Mouse (Mus musculus) kidney, embryonic 14.5 days (tissue): ENCODE measurements around the gene 2610042L04Rik. TPM values are rescaled to one million over a fixed set of nuclear protein-coding genes. Genes with fewer than 3 reads are reported as not detected.
"Not testable (repeated sequence)": the region's sequence is repeated elsewhere in the genome, so short reads cannot be mapped to it uniquely, and the experiment has no call there.

Experiments used
- ATAC-seq: fragments of 200-750 bp; cut with Nextera tagmentation; 2 replicates; pipeline ENCODE4 v1.8.0; 2017; ENCODE audit warnings: moderate number of reproducible peaks, mild to moderate bottlenecking, moderate TSS enrichment, moderate library complexity; ENCODE audit not compliant: low FRiP score, low TSS enrichment
- H3K27ac ChIP-seq: fragments of 300-500 bp; sonication (generic); 2 replicates; pipeline ENCODE4 v1.5.1; 2014; ENCODE audit warnings: low read depth, mild to moderate bottlenecking, low read length, moderate library complexity, mixed read lengths
- H3K27me3 ChIP-seq: fragments of 300-500 bp; sonication (generic); 2 replicates; pipeline ENCODE4 v1.6.1; 2014; ENCODE audit warnings: mild to moderate bottlenecking, low read length; ENCODE audit not compliant: control insufficient read depth, insufficient read depth
- H3K36me3 ChIP-seq: fragments of 300-500 bp; sonication (generic); 2 replicates; pipeline ENCODE4 v1.6.1; 2014; ENCODE audit warnings: low read length, mixed read lengths; ENCODE audit not compliant: control insufficient read depth, insufficient read depth
- H3K4me1 ChIP-seq: fragments of 300-500 bp; sonication (generic); 2 replicates; pipeline ENCODE4 v1.6.1; 2014; ENCODE audit warnings: low read length, mixed read lengths; ENCODE audit not compliant: control insufficient read depth, insufficient read depth
- H3K4me2 ChIP-seq: fragments of 300-500 bp; sonication (generic); replicated peaks from 2 replicates; pipeline ENCODE4 v1.6.1; 2014; ENCODE audit warnings: low read depth, mild to moderate bottlenecking, low read length
- H3K4me3 ChIP-seq: fragments of 300-500 bp; sonication (generic); 2 replicates; pipeline ENCODE4 v1.5.1; 2014; ENCODE audit warnings: mild to moderate bottlenecking, low read length
- H3K9ac ChIP-seq: fragments of 300-500 bp; sonication (generic); 2 replicates; pipeline ENCODE4 v1.6.1; 2014; ENCODE audit warnings: low read depth, mild to moderate bottlenecking, low read length, moderate library complexity
- H3K9me3 ChIP-seq: fragments of 300-500 bp; sonication (generic); 2 replicates; pipeline ENCODE4 v1.6.1; 2016; ENCODE audit warnings: low read length; ENCODE audit not compliant: control insufficient read depth
- WGBS: fragments of 180-500 bp; shearing (Covaris S2); extraction: QIAGEN DNeasy Blood & Tissue Kit; methylation state at CpG from one replicate; pipeline ENCODE4 v1.1.7; 2014; 5-methylcytosine and 5-hydroxymethylcytosine counted together
- polyA plus RNA-seq: library from polyadenylated mRNA; unstranded; fragments of >200 nt; fragmentation: Nextera tagmentation; extraction: Ambion mirVana; gene quantifications from 2 replicates; pipeline ENCODE4 v1.2.1, GENCODE M21; 2014

2610042L04Rik gene
- polyA plus RNA-seq, result 0.14 TPM in 1 of 2 replicates, not detected in the other

DNA sequence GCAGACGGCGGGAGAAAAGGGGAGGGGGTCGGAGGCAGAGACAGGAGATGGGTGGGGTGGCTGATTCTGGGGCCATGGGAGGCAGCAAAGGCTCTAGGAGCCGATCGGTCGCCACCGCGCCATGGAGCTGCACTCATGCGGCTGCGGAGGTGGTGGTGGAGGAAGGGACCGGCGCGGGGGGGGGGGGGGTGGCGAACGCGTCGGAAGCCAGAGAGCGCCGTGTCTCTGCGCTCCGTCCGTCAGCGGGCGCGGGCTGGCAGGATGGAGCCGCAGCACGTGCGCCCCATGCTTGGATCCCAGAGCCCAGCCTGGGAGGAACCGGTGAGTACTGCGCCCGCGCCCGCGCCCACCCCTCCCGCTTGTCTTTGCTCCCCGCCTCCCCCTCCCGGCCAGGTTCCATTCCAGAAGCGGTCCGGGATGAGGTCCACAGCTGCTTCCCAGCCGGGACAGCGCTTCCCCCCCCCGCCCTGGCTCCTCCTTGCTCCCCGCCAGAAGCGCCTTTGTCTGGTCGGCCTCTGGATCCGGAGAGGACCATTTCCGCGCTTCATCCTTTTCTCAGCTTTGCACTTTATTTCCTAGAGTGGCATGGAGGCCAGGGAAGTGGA lies at the start of gene 2610042L04Rik:
TSS of gene 2610042L04Rik (plus strand) at position 288 of the 605 bp plus-strand sequence.
- not testable (repeated sequence) for H3K27me3 ChIP-seq, H3K27ac ChIP-seq, H3K4me1 ChIP-seq, H3K9ac ChIP-seq, H3K9me3 ChIP-seq, ATAC-seq, H3K36me3 ChIP-seq
- Histone ChIP-seq H3K4me3 (peak within 1 kb of the TSS; percentile 32), H3K4me2 (peak within 1 kb of the TSS; percentile 55)
- under 1% methylated on average over 26 of the region's 48 CpGs for WGBS

DNA sequence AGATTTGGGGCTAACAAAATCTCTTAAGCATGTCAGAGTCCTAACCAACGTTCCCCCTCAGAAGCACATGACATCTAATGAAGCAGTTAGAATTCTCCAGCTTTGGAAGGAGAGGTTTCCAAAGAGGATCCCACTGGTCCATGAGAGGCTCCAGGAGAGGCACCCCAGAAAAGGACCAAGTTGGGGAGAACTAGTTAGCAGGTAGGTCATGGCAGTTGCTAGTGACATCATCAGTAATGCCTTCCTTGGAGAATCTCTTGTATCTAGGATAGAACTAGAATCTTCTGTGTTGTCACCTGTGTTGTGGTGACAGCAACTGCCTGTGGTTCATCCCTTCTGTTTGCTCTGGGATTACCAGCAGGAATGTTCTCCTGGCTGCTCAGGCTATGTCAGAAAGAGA lies 17.6 kb upstream of the 2610042L04Rik start, which contains the start of gene Gm3149:
TSS of gene Gm3149 (plus strand) at position 301 of the 400 bp plus-strand sequence.
- not testable (repeated sequence) for H3K36me3 ChIP-seq, H3K9ac ChIP-seq, H3K4me2 ChIP-seq, H3K4me3 ChIP-seq, H3K4me1 ChIP-seq, H3K27me3 ChIP-seq, H3K9me3 ChIP-seq, H3K27ac ChIP-seq, ATAC-seq
- no CpG with 5 or more reads among the region's 1 CpGs for WGBS

DNA sequence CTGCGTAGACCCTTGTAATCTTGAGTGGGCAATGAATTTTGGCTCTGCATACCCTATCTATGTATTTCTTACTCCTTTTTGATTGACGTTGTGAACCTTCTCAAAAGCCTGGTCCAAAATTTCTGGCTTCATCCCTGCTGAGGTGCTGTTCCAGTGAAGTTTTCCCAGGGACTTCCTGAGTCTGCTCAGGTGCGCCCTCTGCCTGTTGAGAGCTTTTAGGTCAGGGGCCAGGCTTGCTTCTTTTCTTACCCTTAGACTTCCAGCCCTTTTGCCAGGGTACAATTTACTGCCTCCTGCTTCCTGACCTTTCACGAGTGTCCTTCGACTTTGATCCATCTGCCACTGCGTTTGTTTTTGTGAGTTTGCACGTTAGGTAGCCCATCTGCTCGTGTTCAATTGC lies 943 bp downstream of the 2610042L04Rik start:
- H3K27me3 ChIP-seq, ATAC-seq, H3K9me3 ChIP-seq, H3K36me3 ChIP-seq, H3K4me1 ChIP-seq, H3K4me2 ChIP-seq, H3K4me3 ChIP-seq, H3K27ac ChIP-seq, H3K9ac ChIP-seq: not testable (repeated sequence)
- WGBS, result under 1% methylated on average over 7 of the region's 8 CpGs

DNA sequence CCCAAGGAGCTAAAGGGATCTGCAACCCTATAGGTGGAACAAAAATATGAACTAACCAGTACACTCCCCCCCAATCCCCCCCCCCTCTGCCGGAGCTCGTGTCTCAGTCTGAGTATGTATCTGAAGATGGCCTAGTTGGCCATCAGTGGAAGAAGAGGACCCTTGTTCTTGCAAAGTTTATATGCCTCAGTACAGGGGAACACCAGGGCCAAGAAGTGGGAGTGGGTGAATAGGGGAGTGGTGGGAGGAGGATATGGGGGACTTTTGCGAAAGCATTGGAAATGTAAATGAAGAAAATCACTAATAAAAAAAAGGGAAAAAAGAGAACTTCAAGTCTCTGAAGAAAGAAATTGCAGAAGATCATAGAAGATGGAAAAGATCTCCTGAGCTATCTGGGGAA lies 34.4 kb downstream of the 2610042L04Rik start:
- H3K4me3 ChIP-seq, H3K4me1 ChIP-seq, H3K27ac ChIP-seq, ATAC-seq, H3K9ac ChIP-seq, H3K4me2 ChIP-seq, H3K9me3 ChIP-seq, H3K27me3 ChIP-seq, H3K36me3 ChIP-seq: not testable (repeated sequence)
- WGBS, result 91% methylated on average over 3 of the region's 3 CpGs

DNA sequence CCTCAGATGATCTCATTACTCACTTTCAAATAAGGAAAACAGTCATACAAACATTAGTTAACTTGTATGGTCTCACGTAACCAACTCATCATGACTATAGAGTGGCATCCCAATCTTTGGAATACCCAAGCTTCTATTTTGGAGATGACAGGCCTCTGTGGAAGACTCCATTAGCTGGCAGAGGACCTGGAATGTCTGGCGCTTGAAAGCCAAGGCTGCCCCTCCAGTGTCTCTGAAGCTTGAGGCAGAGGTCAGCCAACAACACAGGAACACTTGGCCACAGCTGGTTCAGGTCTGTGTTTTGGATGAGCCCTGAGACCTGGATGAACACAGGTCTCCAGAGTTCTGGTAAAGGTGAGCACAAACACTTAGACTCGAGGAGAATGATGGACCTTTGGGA lies 35.1 kb downstream of the 2610042L04Rik start:
- WGBS, result 76% methylated on average over 3 of the region's 3 CpGs
- H3K9ac ChIP-seq, H3K4me1 ChIP-seq, H3K9me3 ChIP-seq, H3K4me3 ChIP-seq, H3K27ac ChIP-seq, H3K27me3 ChIP-seq, H3K36me3 ChIP-seq, ATAC-seq, H3K4me2 ChIP-seq: not testable (repeated sequence)

- not testable (repeated sequence) for ATAC-seq, H3K36me3 ChIP-seq, H3K4me3 ChIP-seq, H3K4me2 ChIP-seq, H3K4me1 ChIP-seq, H3K9me3 ChIP-seq, H3K9ac ChIP-seq, H3K27ac ChIP-seq, H3K27me3 ChIP-seq
Measured at GRCm38 (mm10) chr14:4377871-4378270, 43.3 kb downstream of the 2610042L04Rik start.

GRCm38 (mm10) chr14:4385606-4386005 lies 51.0 kb downstream of the 2610042L04Rik start:
- H3K4me1 ChIP-seq, H3K9me3 ChIP-seq, H3K36me3 ChIP-seq, H3K4me3 ChIP-seq, H3K9ac ChIP-seq, H3K4me2 ChIP-seq, H3K27me3 ChIP-seq, H3K27ac ChIP-seq, ATAC-seq: not testable (repeated sequence)

DNA sequence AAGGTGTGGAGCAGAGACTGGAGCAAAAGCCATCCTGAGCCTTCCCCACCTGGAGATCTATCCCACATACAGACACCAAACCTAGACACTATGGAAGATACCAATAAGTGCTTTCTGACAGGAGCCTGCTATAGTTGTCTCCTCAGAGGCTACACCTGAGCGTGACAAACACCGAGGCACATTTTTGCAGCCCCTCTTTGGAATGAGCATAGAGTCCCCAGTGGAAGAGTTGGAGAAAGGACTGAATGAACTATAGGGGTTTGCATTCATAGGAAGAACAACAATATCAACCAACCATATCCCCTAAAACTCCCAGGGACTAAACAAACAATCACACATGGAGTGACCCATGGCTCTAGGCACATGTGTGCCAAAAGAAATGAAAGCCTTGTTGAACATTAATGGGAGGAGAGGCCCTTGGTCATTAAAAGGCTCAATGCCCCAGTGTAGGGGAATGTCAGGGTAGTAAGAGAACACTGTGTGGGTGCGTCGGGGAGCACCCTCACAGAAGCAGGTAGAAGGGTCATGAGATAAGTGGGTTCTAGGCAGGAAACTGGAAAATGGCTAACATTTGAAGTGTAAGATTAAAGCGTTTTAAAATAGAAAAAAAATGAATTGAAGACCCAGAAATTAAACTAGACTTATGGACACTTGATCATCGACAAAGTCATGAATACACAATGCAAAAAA lies 58.4 kb downstream of the 2610042L04Rik start:
- ATAC-seq, H3K9ac ChIP-seq, H3K4me3 ChIP-seq, H3K27me3 ChIP-seq, H3K36me3 ChIP-seq, H3K4me1 ChIP-seq, H3K9me3 ChIP-seq, H3K27ac ChIP-seq, H3K4me2 ChIP-seq: not testable (repeated sequence)
- 92% methylated on average over 2 of the region's 6 CpGs for WGBS

DNA sequence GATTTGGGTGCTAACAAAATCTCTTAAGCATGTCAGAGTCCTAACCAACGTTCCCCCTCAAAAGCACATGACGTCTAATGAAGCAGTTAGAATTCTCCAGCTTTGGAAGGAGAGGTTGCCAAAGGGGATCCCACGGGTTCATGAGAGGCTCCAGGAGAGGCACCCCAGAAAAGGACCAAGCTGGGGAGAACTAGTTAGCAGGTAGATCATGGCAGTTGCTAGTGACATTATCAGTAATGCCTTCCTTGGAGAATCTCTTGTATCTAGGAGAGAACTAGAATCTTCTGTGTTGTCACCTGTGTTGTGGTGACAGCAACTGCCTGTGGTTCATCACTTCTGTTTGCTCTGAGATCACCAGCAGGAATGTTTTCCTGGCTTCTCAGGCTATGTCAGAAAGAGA lies 62.7 kb downstream of the 2610042L04Rik start, which contains the start of gene Gm3159:
TSS of gene Gm3159 (plus strand) at position 301 of the 400 bp plus-strand sequence.
- not testable (repeated sequence) for ATAC-seq, H3K27ac ChIP-seq, H3K27me3 ChIP-seq, H3K36me3 ChIP-seq, H3K4me1 ChIP-seq, H3K4me3 ChIP-seq, H3K9me3 ChIP-seq, H3K9ac ChIP-seq, H3K4me2 ChIP-seq
- 67% methylated on average over 1 of the region's 3 CpGs for WGBS
